Mouse (Mus musculus): ENCODE data around the gene Wdr49.
"Not testable (repeated sequence)": the region's sequence is repeated elsewhere in the genome, so short reads cannot be mapped to it uniquely, and the experiment has no call there.

Wdr49 gene

DNA sequence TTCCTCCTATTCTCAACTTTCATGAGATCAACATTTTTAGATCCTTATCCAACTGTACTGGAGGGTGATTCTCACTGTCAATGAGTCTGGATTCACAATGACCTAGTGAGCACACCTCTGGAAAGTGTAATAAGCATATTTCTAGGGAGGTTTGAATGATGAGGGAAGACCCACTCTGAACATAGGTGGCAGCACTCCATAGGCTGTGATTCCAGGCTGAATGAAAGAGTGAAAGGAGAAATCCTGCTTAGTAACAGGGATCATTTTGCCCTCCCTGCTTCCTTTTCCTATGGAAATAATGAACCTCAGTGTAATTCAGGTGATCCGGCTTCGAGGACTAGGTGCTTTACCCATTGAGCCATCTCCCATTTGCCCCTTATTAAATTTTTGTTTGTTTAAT lies 180.9 kb downstream of the Wdr49 start:
- DNase-seq (ENCODE audit: low read depth), result no peak

DNA sequence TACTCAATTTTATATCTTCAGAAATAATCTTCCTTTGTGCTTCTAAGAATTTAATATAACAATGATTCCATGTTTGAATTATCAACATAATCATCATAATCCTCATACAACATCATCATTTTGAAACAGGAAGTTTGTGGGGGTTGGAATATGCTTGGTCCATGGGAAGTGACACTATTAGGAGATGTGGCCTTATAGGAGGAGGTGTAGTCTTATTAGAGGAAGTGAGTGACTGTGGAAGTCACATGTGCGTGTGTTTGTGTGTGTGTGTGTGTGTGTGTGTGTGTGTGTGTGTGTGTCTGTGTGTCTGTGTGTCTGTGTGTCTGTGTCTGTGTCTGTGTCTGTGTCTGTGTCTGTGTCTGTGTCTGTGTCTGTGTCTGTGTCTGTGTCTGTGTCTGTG lies 182.5 kb downstream of the Wdr49 start:
- not testable (repeated sequence) for DNase-seq (ENCODE audit: low read depth)

DNA sequence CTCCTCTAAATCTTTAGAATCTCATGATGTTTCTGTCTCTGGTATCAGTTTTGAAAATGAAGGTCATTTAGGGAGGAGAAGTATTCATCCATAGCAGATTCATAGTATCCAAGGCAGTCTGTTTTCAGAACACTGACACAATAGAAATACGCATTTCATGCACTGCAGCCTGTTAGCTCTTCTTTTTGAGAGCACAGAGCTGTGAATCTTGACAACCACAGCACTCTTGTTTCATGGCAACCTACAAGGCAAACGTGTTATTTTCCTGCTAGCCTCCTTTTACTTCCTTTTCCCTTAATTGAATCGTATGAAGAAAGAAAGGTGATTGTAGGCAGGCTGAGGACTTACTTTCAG lies 184.2 kb downstream of the Wdr49 start:
- DNase-seq (ENCODE audit: low read depth), result no peak

DNA sequence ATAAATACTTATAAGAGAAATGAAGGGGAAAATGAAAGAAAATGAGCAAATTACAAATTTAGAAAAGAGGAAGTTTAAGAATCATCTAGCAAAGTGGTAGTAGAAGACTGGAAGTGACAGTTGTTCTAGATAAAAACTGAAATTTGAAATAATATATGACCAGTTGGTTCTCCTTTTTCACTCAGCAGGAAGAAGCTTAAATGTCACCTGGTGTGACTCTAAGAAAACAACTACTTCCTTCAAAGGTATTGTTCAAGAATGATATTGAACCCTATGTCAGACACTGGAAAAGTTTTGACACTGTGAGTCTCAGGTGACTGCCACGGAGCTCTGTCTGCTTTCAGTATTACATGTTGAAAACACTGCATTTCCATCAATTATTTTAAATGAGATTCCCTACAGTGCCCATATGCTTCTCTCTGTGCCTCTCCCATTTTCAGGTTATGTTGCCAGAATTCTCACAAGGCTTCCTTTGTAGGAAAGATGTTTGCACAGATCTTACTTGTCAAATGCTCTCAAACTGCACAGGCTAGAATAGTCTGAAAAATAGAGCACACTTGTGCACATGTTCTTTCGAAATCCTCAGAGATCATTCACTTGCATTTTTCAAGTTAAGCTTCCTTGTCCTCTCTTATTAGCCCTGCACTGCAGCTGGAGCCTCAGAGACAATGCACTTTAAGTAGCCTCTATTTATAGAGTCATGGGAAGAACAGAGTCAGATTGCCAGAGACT lies 184.8 kb downstream of the Wdr49 start:
- no peak for DNase-seq (ENCODE audit: low read depth)

DNA sequence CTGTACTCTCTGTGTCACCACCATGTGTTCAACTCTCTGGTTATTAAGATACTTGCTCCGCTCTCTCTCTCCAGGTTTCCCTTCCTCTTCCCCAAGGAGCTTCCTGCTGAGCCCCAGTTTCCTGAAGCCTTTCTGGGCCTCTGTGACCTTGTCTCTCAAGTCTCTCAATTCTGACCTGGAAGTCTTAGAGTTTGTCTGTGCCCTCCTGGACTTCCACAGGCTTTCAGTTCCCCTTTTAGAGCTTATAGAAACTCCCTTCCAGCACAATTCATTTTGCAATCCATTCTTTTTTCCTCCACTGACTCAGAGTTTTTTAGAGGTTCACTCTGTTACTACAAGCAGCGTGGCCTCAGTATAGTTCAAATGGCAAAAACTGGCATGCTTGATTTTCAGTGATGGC lies 188.7 kb downstream of the Wdr49 start:
- DNase-seq (ENCODE audit: low read depth), result no peak

DNA sequence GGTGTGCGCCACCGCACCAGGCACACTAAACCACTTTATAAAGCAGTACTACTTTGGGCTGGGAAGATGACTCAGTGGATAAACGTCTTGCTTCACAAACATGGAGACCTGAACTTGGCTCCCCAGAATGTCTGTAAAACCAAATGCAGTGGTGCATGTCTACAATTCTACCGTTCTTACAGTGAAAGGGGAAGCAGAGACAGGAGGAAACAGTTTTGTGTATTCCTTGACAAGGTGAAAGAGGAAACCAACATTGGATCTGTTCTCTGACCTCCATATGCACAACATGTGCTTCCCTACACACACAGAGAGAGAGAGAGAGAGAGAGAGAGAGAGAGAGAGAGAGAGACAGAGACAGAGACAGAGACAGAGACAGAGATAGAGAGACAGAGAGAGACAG lies 204.5 kb downstream of the Wdr49 start:
- DNase-seq (ENCODE audit: low read depth), result no peak

DNA sequence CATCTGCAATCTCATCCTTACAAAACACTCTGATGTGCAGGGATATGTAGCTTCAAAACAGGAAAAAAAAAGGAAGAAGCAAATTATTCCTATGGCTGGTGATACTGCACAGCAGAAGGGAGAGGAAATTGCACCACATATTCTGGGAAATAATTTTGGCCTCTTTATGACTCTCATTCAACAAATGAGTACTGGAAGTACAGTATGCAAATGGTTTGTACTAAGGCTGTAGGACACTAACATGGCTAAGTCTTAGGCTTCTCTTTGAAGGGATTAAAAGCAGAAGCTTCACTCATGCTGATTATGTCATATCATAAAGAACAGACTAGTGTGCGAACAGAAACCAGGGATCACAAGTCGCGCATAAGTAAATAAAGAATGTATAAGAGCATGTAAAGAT lies 205.4 kb downstream of the Wdr49 start:
- DNase-seq (ENCODE audit: low read depth), result no peak

DNA sequence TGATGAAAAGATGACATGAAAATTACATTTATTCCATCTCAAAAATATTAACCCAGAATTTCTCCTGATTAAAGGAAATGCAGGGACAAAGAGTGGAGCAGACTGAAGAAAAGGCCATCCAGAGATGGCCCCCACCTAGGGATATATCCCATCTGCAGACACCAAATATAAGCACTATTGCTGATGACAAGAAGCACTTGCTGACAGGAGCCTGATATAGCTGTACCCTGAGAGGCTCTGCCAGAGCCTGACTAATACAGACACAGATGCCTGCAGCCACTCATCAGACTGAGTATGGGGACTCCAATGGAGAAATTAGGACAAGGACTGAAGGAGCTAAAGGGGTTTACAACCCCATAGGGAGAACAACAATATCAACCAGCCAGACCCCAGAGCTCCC lies 206.8 kb downstream of the Wdr49 start:
- no peak for DNase-seq (ENCODE audit: low read depth)

DNA sequence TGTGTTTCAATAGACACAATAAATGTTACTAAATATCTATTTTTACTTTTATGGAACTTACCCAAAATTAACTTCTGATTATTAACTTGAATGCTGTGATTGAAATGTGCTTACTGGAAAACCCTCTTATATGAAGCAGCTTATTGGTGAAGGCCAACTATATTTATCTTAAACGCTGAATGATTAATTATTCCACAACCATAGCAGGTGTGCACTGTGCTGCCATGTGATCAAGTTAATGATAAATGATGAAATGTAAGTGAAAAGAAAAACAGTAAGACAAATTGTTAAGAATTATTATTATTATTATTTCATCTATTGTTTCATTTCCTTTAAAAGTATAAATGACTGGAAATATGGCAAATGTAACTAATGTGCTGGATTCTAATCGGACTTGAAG lies 212.0 kb downstream of the Wdr49 start, which contains the start of gene Serpini2:
TSS of gene Serpini2 (minus strand) at position 101 of the 400 bp plus-strand sequence.
- no peak for DNase-seq (ENCODE audit: low read depth)

DNA sequence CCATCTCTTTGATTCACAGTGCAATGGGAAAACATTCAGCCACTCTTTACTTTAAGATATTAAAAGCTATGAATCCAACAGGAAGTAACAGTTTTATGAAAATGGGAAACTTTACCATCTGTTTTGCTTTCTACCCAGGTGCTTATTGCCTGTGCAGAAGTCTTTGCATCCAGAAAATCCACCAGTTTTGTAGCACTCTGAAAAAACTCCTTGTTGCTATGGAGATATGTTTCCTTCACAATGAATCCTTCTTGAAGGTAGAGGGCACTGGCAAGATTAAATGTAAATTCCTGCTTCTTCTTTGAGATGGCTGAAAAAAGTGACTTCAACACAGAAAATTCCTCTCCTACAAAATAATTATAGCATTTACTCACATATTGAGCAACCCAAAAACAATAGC lies 222.6 kb downstream of the Wdr49 start:
- no peak for DNase-seq (ENCODE audit: low read depth)

Measured in induced T-regulatory cell, adult 2 months (primary cell).